Mouse (Mus musculus): ENCODE measurements at regions not wholly inside any gene's neighbourhood (a gene's known extent, or its start where the extent isn't known, plus 50 kb on each side); places are given as distances from the start of the nearest gene placed in this dataset.

GRCm38 (mm10) chr10:6026317-6026716, 104.1 kb upstream of the Rgs17 start:
- WGBS, result 67% methylated on average over 5 of the region's 5 CpGs
- no peak overlapping the region for H3K4me2 ChIP-seq (replicated peaks; ENCODE audit: low read depth)
- H3K9ac ChIP-seq (ENCODE audit: low read length), result no peak overlapping the region
- no peaks in the 10 kb centered on the region for H3K9me3 ChIP-seq (ENCODE audit: control insufficient read depth, low read length)
- H3K4me1 ChIP-seq (replicated peaks; ENCODE audit: control insufficient read depth, insufficient read depth), result no peaks in the 10 kb centered on the region
- H3K36me3 ChIP-seq (ENCODE audit: control insufficient read depth, insufficient read depth, low read length), result no peaks in the 10 kb centered on the region
- no peak for TF ChIP-seq EP300 (optimal IDR thresholded peaks at IDR 0.05)
- no peak for TF ChIP-seq CTCF (IDR thresholded peaks at IDR 0.05; ENCODE audit: low read depth)
- no peak overlapping the region for H3K4me3 ChIP-seq (ENCODE audit: low read depth, low read length)
- no peaks in the 10 kb centered on the region for H3K27me3 ChIP-seq (ENCODE audit: control insufficient read depth, insufficient read depth, low read length)
- DNase-seq (ENCODE audit: low spot score) (no peak), ATAC-seq (ENCODE audit: low FRiP score, low TSS enrichment) (no peak)
- no peak overlapping the region for H3K27ac ChIP-seq (replicated peaks)

- 47% methylated on average over 2 of the region's 2 CpGs for WGBS
- no peak overlapping the region for H3K27ac ChIP-seq (replicated peaks)
- H3K36me3 ChIP-seq (ENCODE audit: control insufficient read depth, insufficient read depth, low read length), result no peaks in the 10 kb centered on the region
- DNase-seq (ENCODE audit: low spot score) (peak; percentile 26), ATAC-seq (ENCODE audit: low FRiP score, low TSS enrichment) (peak; percentile 81; the same call in 1 of the 2 replicates)
- H3K4me3 ChIP-seq (ENCODE audit: low read depth, low read length), result no peak overlapping the region
- H3K27me3 ChIP-seq (ENCODE audit: control insufficient read depth, insufficient read depth, low read length), result no peaks in the 10 kb centered on the region
- no peak overlapping the region for H3K4me2 ChIP-seq (replicated peaks; ENCODE audit: low read depth)
- no peak for TF ChIP-seq EP300 (optimal IDR thresholded peaks at IDR 0.05)
- TF ChIP-seq CTCF (IDR thresholded peaks at IDR 0.05; ENCODE audit: low read depth), result no peak
- H3K9ac ChIP-seq (ENCODE audit: low read length), result no peak overlapping the region
- no peaks in the 10 kb centered on the region for H3K4me1 ChIP-seq (replicated peaks; ENCODE audit: control insufficient read depth, insufficient read depth)
- no peaks in the 10 kb centered on the region for H3K9me3 ChIP-seq (ENCODE audit: control insufficient read depth, low read length)
Observed at GRCm38 (mm10) chr10:6022609-6023283, 100.5 kb upstream of the Rgs17 start.

- WGBS, result 49% methylated on average over 9 of the region's 9 CpGs
- ATAC-seq (ENCODE audit: low FRiP score, low TSS enrichment) (no peak), DNase-seq (ENCODE audit: low spot score) (no peak)
- Histone ChIP-seq H3K27me3 (ENCODE audit: control insufficient read depth, insufficient read depth, low read length) (no peaks in the 10 kb centered on the region), H3K27ac (replicated peaks) (no peak overlapping the region), H3K4me3 (ENCODE audit: low read depth, low read length) (no peak overlapping the region), H3K9me3 (ENCODE audit: control insufficient read depth, low read length) (no peaks in the 10 kb centered on the region), H3K4me2 (replicated peaks; ENCODE audit: low read depth) (no peak overlapping the region), H3K4me1 (replicated peaks; ENCODE audit: control insufficient read depth, insufficient read depth) (no peaks in the 10 kb centered on the region), H3K36me3 (ENCODE audit: control insufficient read depth, insufficient read depth, low read length) (no peaks in the 10 kb centered on the region), H3K9ac (ENCODE audit: low read length) (no peak overlapping the region)
- TF ChIP-seq CTCF (IDR thresholded peaks at IDR 0.05; ENCODE audit: low read depth), result no peak
- TF ChIP-seq EP300 (optimal IDR thresholded peaks at IDR 0.05), result no peak
Observed at GRCm38 (mm10) chr10:6020944-6021684, 98.9 kb upstream of the Rgs17 start.

GRCm38 (mm10) chr10:6013743-6014142, 91.5 kb upstream of the Rgs17 start:
- Histone ChIP-seq H3K36me3 (ENCODE audit: control insufficient read depth, insufficient read depth, low read length) (no peaks in the 10 kb centered on the region), H3K9ac (ENCODE audit: low read length) (no peak overlapping the region), H3K27me3 (ENCODE audit: control insufficient read depth, insufficient read depth, low read length) (no peaks in the 10 kb centered on the region), H3K27ac (replicated peaks) (no peak overlapping the region), H3K4me2 (replicated peaks; ENCODE audit: low read depth) (no peak overlapping the region), H3K4me1 (replicated peaks; ENCODE audit: control insufficient read depth, insufficient read depth) (no peaks in the 10 kb centered on the region), H3K9me3 (ENCODE audit: control insufficient read depth, low read length) (no peaks in the 10 kb centered on the region), H3K4me3 (ENCODE audit: low read depth, low read length) (no peak overlapping the region)
- WGBS, result 34% methylated on average over 4 of the region's 4 CpGs
- no peak for DNase-seq (ENCODE audit: low spot score)
- no peak for TF ChIP-seq EP300 (optimal IDR thresholded peaks at IDR 0.05)
- TF ChIP-seq CTCF (IDR thresholded peaks at IDR 0.05; ENCODE audit: low read depth), result no peak
- ATAC-seq (ENCODE audit: low FRiP score, low TSS enrichment), result no peak

- Histone ChIP-seq H3K4me1 (replicated peaks; ENCODE audit: control insufficient read depth, insufficient read depth) (no peaks in the 10 kb centered on the region), H3K4me3 (ENCODE audit: low read depth, low read length) (no peak overlapping the region), H3K36me3 (ENCODE audit: control insufficient read depth, insufficient read depth, low read length) (no peaks in the 10 kb centered on the region), H3K4me2 (replicated peaks; ENCODE audit: low read depth) (no peak overlapping the region), H3K9me3 (ENCODE audit: control insufficient read depth, low read length) (no peaks in the 10 kb centered on the region), H3K27ac (replicated peaks) (no peak overlapping the region), H3K27me3 (ENCODE audit: control insufficient read depth, insufficient read depth, low read length) (no peaks in the 10 kb centered on the region), H3K9ac (ENCODE audit: low read length) (no peak overlapping the region)
- DNase-seq (ENCODE audit: low spot score) (no peak), ATAC-seq (ENCODE audit: low FRiP score, low TSS enrichment) (no peak)
- TF ChIP-seq EP300 (optimal IDR thresholded peaks at IDR 0.05), result no peak
- TF ChIP-seq CTCF (IDR thresholded peaks at IDR 0.05; ENCODE audit: low read depth), result no peak
- WGBS, result 50% methylated on average over 5 of the region's 5 CpGs
Observed at GRCm38 (mm10) chr10:6011541-6011940, 89.3 kb upstream of the Rgs17 start.

GRCm38 (mm10) chr10:6011029-6011428, 88.8 kb upstream of the Rgs17 start:
- no peak for DNase-seq (ENCODE audit: low spot score)
- no peak for ATAC-seq (ENCODE audit: low FRiP score, low TSS enrichment)
- no peak overlapping the region for H3K27ac ChIP-seq (replicated peaks)
- no peak overlapping the region for H3K4me2 ChIP-seq (replicated peaks; ENCODE audit: low read depth)
- H3K9ac ChIP-seq (ENCODE audit: low read length), result no peak overlapping the region
- no peak overlapping the region for H3K4me3 ChIP-seq (ENCODE audit: low read depth, low read length)
- H3K9me3 ChIP-seq (ENCODE audit: control insufficient read depth, low read length), result no peaks in the 10 kb centered on the region
- no peak for TF ChIP-seq EP300 (optimal IDR thresholded peaks at IDR 0.05)
- H3K36me3 ChIP-seq (ENCODE audit: control insufficient read depth, insufficient read depth, low read length), result no peaks in the 10 kb centered on the region
- WGBS, result 36% methylated on average over 5 of the region's 5 CpGs
- H3K27me3 ChIP-seq (ENCODE audit: control insufficient read depth, insufficient read depth, low read length), result no peaks in the 10 kb centered on the region
- H3K4me1 ChIP-seq (replicated peaks; ENCODE audit: control insufficient read depth, insufficient read depth), result no peaks in the 10 kb centered on the region

Measured in stomach, postnatal 0 days (tissue).